Mouse (Mus musculus): ENCODE measurements around the gene Lmtk2. TPM values are rescaled to one million over a fixed set of nuclear protein-coding genes. Genes with fewer than 3 reads are reported as not detected.
A peak's percentile ranks its signal among the peaks of the same experiment; 100 is the strongest.

Gene Lmtk2
- total RNA-seq, 2 experiments from 2014 or later = 19.0 to 20.8 TPM

- no peak for DNase-seq
Observed at GRCm38 (mm10) chr5:144109201-144109600, 9.0 kb downstream of the Lmtk2 start.

GRCm38 (mm10) chr5:144112574-144113438, 12.6 kb downstream of the Lmtk2 start:
- peak; percentile 11 for DNase-seq

- peak; percentile 15 for DNase-seq
Observed at GRCm38 (mm10) chr5:144114068-144114467, 13.8 kb downstream of the Lmtk2 start.

GRCm38 (mm10) chr5:144114970-144115627, 14.9 kb downstream of the Lmtk2 start:
- DNase-seq = no peak

- DNase-seq = no peak
Observed at GRCm38 (mm10) chr5:144115628-144115977, 15.4 kb downstream of the Lmtk2 start.

- DNase-seq = no peak
Observed at GRCm38 (mm10) chr5:144118271-144118670, 18.0 kb downstream of the Lmtk2 start.

- DNase-seq = no peak
Observed at GRCm38 (mm10) chr5:144119286-144119685, 19.1 kb downstream of the Lmtk2 start.

- DNase-seq = no peak
Observed at GRCm38 (mm10) chr5:144121489-144121888, 21.3 kb downstream of the Lmtk2 start.

- no peak for DNase-seq
Observed at GRCm38 (mm10) chr5:144125979-144126755, 25.9 kb downstream of the Lmtk2 start.

- DNase-seq = no peak
Observed at GRCm38 (mm10) chr5:144143531-144143930, 43.3 kb downstream of the Lmtk2 start.

- DNase-seq = no peak
Observed at GRCm38 (mm10) chr5:144146898-144147297, 46.7 kb downstream of the Lmtk2 start.

GRCm38 (mm10) chr5:144149530-144149929, 49.3 kb downstream of the Lmtk2 start:
- DNase-seq = no peak

- DNase-seq = no peak
Observed at GRCm38 (mm10) chr5:144151270-144151669, 51.0 kb downstream of the Lmtk2 start.

GRCm38 (mm10) chr5:144154528-144154927, 54.3 kb downstream of the Lmtk2 start:
- peak; percentile 78 for DNase-seq

- DNase-seq = peak; percentile 73
Observed at GRCm38 (mm10) chr5:144158604-144159003, 58.4 kb downstream of the Lmtk2 start.

- DNase-seq = no peak
Observed at GRCm38 (mm10) chr5:144159137-144159536, 58.9 kb downstream of the Lmtk2 start.

GRCm38 (mm10) chr5:144162080-144162812, 62.0 kb downstream of the Lmtk2 start:
- DNase-seq = no peak

- no peak for DNase-seq
Observed at GRCm38 (mm10) chr5:144162813-144163517, 62.7 kb downstream of the Lmtk2 start.

GRCm38 (mm10) chr5:144165756-144166155, 65.5 kb downstream of the Lmtk2 start:
- DNase-seq = no peak

GRCm38 (mm10) chr5:144169275-144169975, 69.2 kb downstream of the Lmtk2 start:
- DNase-seq = no peak

- no peak for DNase-seq
Observed at GRCm38 (mm10) chr5:144173648-144174047, 73.4 kb downstream of the Lmtk2 start.

Data from heart, postnatal 4 days (tissue).